Mouse (Mus musculus) Patski (cell line): Measurements from ENCODE around the gene Slc35c2. TPM values are rescaled to one million over a fixed set of nuclear protein-coding genes. Genes with fewer than 3 reads are reported as not detected.

Source experiments
- ATAC-seq: fragments of 100-300 bp; one replicate; pipeline ENCODE4 v1.8.0; 2021
- CTCF ChIA-PET: fragments of 350-600 bp; sonication (Branson Sonifier 250); formaldehyde crosslinking; loops from one replicate; lab custom pipeline; 2022; ENCODE audit warnings: inconsistent platforms; lab: Charles Lee
- POLR2A ChIA-PET: fragments of 350-600 bp; sonication (Branson Sonifier 250); formaldehyde crosslinking; loops from one replicate; lab custom pipeline; 2022; ENCODE audit warnings: antibody characterized with exemption, inconsistent platforms; lab: Charles Lee
- DNase-seq: peaks from one replicate; pipeline ENCODE4 v3.0.0-alpha.2; 2011; ENCODE audit warnings: low read depth, low spot score
- H3K27me3 ChIP-seq: fragments of 371-371 bp; one replicate; pipeline ENCODE4 v1.5.1; 2021
- CTCF ChIP-seq: fragments of 100-300 bp; IDR thresholded peaks from one replicate; pipeline ENCODE4 v1.5.1; 2021
- in situ Hi-C: fragments of 300-500 bp; cut with MboI; formaldehyde crosslinking; loops from 3 replicates; pipeline ENCODE4 v1.11.1; 2018; ENCODE audit warnings: low pct_unique_long_range_greater_than_20kb, mixed read lengths
- polyA plus RNA-seq: library from polyadenylated mRNA; unstranded; gene quantifications from one replicate; pipeline ENCODE4 v1.2.3, GENCODE M21; 2021

Gene Slc35c2
- polyA plus RNA-seq, 1 experiment from 2014 or later = 31.2 TPM

- in situ Hi-C loops = no loop called here
- POLR2A ChIA-PET = no interaction called here
- DNase-seq = no peak
- H3K27me3 ChIP-seq = no peaks in the 10 kb centered on the region
- TF ChIP-seq CTCF = no peak
- no peak for ATAC-seq
- CTCF ChIA-PET = no interaction called here
These were observed 35.8 kb upstream of the Slc35c2 start for GRCm38 (mm10) chr2:165323484-165323883.

GRCm38 (mm10) chr2:165321981-165322735 lies 34.5 kb upstream of the Slc35c2 start:
- in situ Hi-C loops = no loop called here
- no peak for TF ChIP-seq CTCF
- ChIA-PET POLR2A (no interaction called here), CTCF (no interaction called here)
- no peaks in the 10 kb centered on the region for H3K27me3 ChIP-seq
- ATAC-seq = no peak
- no peak for DNase-seq

- ATAC-seq (no peak), DNase-seq (no peak)
- POLR2A ChIA-PET = no interaction called here
- CTCF ChIA-PET = no interaction called here
- TF ChIP-seq CTCF = no peak
- in situ Hi-C loops = no loop called here
- no peaks in the 10 kb centered on the region for H3K27me3 ChIP-seq
These were observed 33.8 kb upstream of the Slc35c2 start for GRCm38 (mm10) chr2:165321381-165321888.

- no peak for ATAC-seq
- in situ Hi-C loops = no loop called here
- CTCF ChIA-PET = no interaction called here
- TF ChIP-seq CTCF = no peak
- POLR2A ChIA-PET = no interaction called here
- H3K27me3 ChIP-seq = no peaks in the 10 kb centered on the region
- no peak for DNase-seq
These were observed 33.0 kb upstream of the Slc35c2 start for GRCm38 (mm10) chr2:165320531-165321150.

- no peak for TF ChIP-seq CTCF
- H3K27me3 ChIP-seq = no peaks in the 10 kb centered on the region
- in situ Hi-C loops = no loop called here
- ChIA-PET CTCF (no interaction called here), POLR2A (no interaction called here)
- DNase-seq (no peak), ATAC-seq (no peak)
These were observed 31.8 kb upstream of the Slc35c2 start for GRCm38 (mm10) chr2:165319503-165319902.

- TF ChIP-seq CTCF = no peak
- ChIA-PET POLR2A (no interaction called here), CTCF (no interaction called here)
- in situ Hi-C loops = no loop called here
- no peaks in the 10 kb centered on the region for H3K27me3 ChIP-seq
- no peak for ATAC-seq
- no peak for DNase-seq
These were observed 31.3 kb upstream of the Slc35c2 start for GRCm38 (mm10) chr2:165318941-165319340.

- no peak for ATAC-seq
- in situ Hi-C loops = no loop called here
These were observed 30.1 kb upstream of the Slc35c2 start for GRCm38 (mm10) chr2:165317621-165318263.

GRCm38 (mm10) chr2:165316837-165317473 lies 29.3 kb upstream of the Slc35c2 start:
- no peak for TF ChIP-seq CTCF
- no peaks in the 10 kb centered on the region for H3K27me3 ChIP-seq
- DNase-seq (no peak), ATAC-seq (peak; percentile 33)
- POLR2A ChIA-PET = interaction anchor here (0.8 kb wide), 1 partner anchor 28 kb away, joined by 3 read pairs; no protein-coding TSS in a partner anchor
- in situ Hi-C loops = no loop called here
- CTCF ChIA-PET = no interaction called here

More at GRCm38 (mm10) chr2:165317621-165318263, 30.1 kb upstream of the Slc35c2 start:
- TF ChIP-seq CTCF = no peak
- no peaks in the 10 kb centered on the region for H3K27me3 ChIP-seq
- no peak for DNase-seq
- POLR2A ChIA-PET = no interaction called here
- CTCF ChIA-PET = no interaction called here

- CTCF ChIA-PET = no interaction called here
- POLR2A ChIA-PET = no interaction called here
- in situ Hi-C loops = no loop called here
- DNase-seq (no peak), ATAC-seq (no peak)
- H3K27me3 ChIP-seq = no peaks in the 10 kb centered on the region
- no peak for TF ChIP-seq CTCF
These were observed 28.5 kb upstream of the Slc35c2 start for GRCm38 (mm10) chr2:165316204-165316603.

GRCm38 (mm10) chr2:165314197-165314596 lies 26.5 kb upstream of the Slc35c2 start:
- no peaks in the 10 kb centered on the region for H3K27me3 ChIP-seq
- ATAC-seq (no peak), DNase-seq (no peak)
- ChIA-PET POLR2A (no interaction called here), CTCF (no interaction called here)
- no peak for TF ChIP-seq CTCF
- in situ Hi-C loops = no loop called here
